Mouse (Mus musculus) E14TG2a.4 (cell line): Measurements from ENCODE around the gene M1ap.

ENCODE experiments used
- CTCF ChIP-seq: conservative IDR thresholded peaks from 2 replicates; pipeline ENCODE4 v1.5.1; 2014; ENCODE audit warnings: low read length
- POU5F1 ChIP-seq: IDR thresholded peaks from 2 replicates; pipeline ENCODE4 v1.6.1; 2014; ENCODE audit warnings: low read length, borderline replicate concordance

- TF ChIP-seq CTCF = peak; percentile 22
- no peak for TF ChIP-seq POU5F1
Measured at GRCm38 (mm10) chr6:82925005-82925404, 21.7 kb upstream of the M1ap start.
